Mouse (Mus musculus) brain, adult 2 months (tissue): ENCODE measurements around the gene Bbs9.
"Not testable (repeated sequence)": the region's sequence is repeated elsewhere in the genome, so short reads cannot be mapped to it uniquely, and the experiment has no call there.

Source experiments
- DNase-seq: peaks from one replicate; pipeline ENCODE4 v3.0.0; 2011; ENCODE audit warnings: low read depth, low spot score

The Bbs9 gene

DNA sequence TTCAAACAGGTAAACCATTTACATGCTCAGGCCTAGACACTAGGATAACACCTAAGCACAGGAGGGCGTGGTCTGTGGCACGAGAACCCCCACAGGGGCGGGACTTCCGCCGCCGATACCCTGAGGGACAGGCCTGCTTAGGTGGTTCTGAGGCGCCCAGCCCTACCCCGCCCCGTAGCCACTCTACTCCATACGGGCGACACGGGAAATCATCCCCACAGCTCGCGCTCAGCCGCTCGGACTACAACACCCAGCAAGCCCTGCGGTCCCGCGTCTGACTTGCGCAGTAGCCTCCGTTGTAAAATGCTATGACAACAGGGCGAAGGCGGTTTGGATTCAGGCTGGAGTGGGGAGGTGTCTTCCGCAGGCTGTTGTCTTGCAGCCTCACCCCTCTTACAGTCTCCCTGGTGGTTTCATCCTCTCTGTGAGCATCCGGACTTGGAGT, at the start of gene Bbs9:
Gene Bbs9 (plus strand): TSS at position 292 of the 445 bp plus-strand sequence.
- DNase-seq: peak; percentile 99

DNA sequence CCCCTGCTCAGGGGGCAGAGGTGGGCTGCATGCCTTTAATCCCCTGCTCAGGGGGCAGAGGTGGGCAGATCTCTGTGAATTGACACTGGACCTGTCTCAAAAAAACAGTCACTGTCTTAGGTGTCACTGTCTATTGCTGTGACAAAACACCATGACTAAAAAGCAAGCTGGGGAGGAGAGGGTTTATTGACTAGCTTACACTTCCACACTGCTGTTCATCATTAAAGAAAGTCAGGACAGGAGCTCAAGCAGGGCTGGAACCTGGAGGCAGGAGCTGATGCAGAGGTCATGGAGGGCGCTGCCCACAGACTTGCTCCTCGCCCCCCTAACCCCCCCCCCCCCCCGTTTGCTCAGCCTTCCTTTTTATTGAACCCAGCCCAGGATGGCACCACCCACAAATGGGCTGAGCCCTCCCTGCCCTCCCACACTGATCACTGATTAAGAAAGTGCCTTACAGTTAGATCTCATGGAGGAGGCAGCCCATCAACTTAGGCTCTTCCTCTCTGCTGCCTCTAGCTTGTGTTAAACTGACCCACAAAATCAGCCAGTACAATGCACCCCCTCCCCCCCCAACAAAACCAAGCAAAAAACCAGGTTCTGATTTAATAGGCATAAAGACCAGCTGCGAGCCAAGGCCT, 47.4 kb upstream of the Bbs9 start:
- DNase-seq: no peak

DNA sequence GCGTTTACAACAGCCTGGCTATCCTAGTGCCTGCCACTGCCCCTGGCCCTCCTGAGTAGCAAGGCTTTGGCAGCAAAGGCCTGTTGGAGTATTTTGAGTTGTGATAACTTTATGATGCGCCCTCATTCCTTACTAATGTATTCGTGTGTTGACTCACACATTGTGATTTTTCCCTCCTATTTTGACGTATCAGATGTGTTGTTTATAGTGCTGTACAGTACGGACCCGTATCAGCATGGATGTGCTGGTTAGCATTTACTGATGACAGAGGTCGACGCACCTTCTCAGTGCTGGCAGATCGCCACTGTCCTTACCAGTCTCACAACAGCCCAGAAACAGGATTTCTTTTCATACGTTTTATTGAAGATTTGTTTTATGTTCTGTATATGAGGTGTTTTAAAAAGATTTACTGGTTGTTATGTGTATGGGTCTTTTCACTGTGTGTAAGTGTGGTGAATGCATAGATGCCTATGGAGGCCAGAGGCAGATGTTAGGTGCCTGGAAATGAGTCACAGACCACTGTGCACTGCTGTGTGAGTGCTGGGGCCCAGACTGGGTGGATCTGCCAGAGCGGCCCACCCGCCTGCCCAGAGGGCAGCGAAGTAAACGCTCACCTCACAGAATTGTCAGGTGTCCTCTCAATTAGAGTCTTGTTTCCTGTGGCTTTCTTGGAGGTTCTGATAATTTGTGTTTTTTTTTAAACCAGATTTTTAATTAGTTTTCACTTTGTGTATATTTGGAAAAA, 46.7 kb upstream of the Bbs9 start:
- DNase-seq: no peak

DNA sequence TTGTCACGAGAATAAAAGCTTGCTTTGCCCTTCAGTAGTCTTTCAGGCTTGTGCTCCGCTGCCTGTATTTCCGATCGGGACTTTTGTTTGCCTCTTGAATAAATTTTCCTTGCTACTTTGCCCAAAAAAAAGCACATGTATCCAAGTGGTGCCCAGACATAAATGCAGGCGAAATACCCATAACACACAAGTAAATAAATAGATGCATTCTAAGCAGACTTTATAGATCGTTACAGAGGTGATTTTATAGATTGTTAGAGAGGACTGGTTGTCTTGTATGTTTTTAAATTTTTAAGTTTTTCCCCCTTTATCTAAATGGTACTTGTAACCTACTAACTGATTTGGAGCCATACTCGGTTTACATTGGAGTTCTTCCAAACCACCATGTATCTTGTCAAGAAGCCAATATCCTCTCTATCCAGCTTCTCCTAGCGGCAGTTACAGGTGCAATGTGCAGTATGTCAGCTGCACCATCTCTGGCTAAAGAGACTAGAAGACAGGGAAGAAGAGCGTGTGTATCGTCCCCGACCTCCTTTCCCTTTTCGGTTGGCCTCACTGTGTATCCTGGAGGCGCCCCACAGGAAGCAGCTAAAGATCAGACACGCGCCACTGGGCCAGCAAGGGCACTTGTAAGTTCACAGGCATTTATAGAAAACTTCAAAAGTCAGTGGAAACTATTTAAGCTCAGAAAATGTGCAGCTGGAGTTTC, 45.8 kb upstream of the Bbs9 start:
- DNase-seq: peak; percentile 72

DNA sequence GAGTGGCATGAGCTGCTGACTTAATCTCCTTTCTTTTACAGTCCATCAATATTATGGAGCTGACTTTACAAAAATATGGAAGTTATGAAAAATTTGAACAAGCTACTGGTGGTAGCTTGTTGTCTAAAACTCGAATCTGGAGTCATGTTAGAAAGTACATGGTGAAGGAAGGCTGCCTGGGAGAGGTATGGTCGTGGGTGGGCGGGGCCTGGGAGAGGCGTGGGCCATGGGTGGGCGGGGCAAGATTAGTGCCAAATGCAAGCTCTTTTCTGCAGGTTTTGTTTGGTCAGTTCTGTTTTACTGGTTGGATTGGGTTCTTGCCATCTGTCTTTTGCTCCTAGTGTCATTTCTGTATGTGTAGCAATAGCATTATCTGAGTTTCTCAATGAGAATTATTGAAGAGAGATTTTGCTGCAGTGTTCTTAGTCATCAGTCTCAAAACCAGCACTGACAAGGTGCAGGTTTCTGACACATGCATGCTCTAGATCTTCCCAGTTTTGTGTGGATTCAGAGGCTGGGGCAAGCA, 45.1 kb upstream of the Bbs9 start:
- DNase-seq: no peak

DNA sequence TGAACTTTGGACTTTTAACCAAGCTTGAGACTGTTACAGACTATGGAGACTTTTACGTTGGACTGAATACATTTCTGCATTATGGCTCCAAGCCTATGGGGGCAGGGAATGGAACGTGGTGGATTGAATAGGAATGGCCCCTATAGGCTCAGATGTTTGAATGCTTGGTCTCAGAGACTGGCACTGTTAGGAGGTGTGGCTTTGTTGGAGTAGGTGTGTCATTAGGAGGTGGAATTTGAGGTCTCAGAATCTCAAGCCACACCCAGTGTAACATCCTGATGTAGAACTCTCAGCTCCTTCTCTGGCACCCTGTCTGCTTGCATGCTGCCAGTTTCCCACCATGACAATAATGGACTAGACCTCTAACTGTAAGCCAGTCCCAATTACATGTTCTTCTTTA, 42.3 kb upstream of the Bbs9 start:
- no peak for DNase-seq

DNA sequence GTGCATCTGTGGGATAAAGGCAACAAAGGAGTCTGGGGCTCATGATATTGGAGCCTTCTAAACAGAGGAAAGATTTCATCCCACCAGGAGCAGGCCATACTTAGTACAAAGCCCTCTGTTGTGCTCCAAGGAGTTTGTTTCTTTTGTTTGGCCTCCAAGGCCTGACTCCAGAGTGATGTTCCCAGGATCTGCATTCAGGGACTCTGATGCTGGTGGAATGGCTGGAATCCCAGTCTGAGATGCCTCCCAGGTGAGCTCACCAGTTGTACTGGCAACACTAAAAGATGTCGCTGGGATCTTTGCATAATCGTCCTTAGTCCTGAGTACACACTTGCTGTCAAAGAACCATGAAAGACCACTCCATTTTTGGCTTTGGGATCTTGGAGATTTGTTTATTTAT, 41.4 kb upstream of the Bbs9 start:
- DNase-seq: no peak

DNA sequence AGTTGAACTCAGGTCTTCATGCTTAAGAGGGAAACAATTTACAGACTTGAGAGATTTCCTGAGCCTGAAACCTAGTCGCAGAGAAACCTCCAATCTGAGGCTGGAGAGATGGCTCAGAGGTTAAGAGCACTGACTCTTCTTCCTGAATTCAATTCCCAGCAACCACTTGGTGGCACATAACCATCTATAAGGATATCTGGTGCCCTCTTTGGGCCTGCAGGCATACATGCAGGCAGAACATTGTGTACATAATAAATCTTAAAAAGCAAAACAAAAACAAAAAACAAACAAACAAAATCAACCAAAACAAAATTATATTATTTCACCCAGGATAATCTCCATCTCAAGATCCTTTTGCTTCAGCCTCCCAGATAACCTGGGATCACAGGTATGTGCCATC, 36.7 kb upstream of the Bbs9 start:
- no peak for DNase-seq

DNA sequence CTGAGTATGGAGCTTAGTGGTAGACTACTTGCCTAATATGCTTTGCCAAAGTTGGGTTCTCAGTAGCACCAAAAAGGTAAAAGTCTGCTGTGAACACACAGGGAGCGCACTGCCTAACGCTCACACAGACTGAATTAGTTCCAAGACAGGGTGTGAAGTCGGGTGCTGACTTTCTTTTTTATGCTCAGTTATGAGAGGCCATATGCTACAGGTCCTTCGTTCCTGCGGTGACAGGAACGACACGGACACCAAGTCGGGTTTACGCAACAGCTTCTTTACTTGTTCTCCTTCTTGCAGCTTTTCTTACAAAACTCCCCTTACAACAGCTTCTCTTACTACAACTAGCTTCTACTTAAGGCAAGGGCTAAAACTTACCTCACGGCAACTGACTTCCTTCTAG, 32.4 kb upstream of the Bbs9 start:
- DNase-seq: no peak

DNA sequence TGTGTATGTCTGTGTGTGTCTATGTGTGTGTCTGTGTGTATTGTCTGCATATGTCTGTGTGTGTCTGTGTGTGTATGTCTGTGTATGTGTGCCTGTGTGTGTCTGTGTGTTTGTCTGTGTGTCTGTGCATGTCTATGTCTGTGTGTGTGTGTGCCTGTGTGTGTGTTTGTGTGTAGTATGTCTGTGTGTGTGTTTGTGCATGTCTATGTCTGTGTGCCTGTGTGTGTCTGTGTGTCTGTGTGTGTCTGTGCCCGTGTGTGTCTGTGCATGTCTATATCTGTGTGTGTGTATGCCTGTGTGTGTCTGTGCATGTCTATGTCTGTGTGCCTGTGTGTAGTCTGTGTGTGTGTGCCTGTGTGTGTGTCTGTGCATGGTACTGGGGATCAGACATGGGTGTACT, 30.4 kb upstream of the Bbs9 start:
- DNase-seq: no peak

DNA sequence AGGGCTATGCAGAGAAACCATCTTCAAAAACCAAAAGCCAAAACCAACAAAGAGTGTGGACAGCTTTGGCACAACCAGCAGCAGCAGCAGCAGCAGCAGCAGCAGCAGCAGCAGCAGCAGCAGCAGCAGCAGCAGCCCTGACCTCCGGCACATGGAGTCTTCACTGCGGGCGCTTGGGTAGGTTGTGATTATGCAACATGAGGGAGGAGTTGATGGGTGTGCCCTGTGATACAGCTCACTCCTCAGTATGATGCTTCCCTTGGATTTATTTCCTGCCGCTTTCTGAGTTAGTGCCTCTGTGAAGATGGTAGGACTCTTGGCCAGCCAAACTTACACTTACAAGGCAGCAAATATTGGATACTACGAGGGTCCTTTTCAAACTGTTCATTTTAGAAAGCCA, 28.3 kb upstream of the Bbs9 start:
- DNase-seq: peak; percentile 43

DNA sequence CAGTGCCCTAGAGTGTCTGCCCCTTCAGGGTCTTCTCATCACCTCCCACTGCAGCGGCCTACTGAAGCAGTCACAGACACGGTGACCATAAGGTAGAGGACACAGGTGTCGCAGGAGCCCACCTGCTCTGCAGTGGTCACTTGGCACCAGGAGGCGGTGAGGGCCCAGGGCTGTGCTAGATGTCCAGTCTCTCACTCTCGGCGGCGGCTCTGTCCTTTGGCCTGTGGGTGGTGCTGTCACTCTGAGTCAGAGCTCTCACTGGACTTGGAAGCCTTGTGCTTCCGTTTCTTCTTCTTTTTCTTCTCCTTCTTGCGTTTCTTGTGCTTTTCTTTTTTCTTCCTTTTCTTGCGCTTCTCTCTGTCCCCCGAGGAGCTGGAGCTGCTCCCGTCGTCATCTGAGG, 27.1 kb upstream of the Bbs9 start:
- no peak for DNase-seq

DNA sequence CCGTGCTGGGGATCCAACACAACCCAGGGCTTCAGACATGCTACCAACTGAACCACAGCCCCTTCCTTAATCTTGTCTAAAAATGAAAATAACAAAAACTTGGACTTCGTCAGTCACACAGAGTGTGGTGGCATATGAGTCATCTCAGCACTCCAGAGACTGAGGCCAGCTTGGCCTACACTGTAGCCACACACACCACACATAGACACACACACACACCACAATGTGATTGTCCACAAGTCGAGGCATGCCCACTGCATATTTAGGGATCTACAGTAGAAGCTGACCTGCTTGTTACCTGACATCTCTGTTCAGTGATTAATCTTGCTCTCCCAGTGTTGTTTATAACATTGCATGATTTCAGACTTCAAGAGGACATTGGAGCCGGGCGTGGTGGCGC, 26.3 kb upstream of the Bbs9 start:
- peak; percentile 49 for DNase-seq

DNA sequence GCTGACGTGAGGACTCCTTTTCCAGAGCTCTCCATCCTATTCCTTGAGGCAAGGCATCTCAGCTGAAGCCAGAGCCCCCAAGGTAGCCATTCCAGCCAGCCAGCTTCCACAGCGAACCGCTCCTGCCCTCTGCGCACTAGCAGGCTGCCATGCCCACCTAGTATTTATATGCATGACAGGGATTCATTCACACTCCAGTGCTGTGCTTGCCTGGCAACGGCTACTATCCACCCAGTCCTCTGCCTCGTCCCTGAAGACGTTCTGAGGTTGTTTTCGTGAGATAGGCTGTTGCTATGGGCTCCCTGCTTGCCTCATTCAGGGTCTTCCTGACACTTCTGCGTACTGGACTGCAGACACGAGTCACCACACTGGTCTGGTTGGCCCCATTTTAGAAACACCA, 22.8 kb upstream of the Bbs9 start:
- DNase-seq: no peak

DNA sequence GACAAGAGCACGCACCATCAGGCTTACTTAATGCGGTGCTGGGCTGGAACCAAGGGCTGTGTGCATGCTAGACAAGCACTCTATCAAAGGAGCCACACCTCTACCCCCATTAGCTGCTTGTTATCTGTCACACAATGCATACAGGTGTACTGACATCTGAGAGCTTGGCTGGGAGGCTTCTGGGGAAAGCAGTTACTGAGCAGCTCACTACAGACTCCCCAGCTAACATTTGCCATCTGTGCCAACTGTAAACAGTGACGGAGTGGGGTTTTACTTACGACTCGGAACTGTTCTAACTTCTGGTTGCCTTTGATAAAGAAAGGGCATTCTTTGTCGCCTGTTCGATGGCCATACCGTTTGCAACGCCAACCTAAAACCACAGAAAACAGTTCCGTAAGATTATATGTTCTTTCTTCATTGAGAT, 22.0 kb upstream of the Bbs9 start:
- DNase-seq: no peak

DNA sequence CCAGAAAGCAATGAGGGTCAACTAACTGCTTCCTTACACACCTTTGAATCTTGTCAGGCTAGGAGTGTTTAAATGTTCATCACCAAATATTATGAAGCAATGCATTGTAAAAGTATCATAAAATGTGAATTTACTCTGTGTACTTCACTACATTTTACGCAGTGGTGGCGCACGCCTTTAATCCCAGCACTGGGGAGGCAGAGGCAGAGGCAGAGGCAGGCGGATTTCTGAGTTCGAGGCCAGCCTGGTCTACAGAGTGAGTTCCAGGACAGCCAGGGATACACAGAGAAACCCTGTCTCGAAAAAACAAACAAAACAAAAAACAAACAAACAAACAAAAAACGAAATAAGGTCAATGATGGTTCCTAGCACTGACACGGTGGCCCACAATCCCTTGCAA, 21.5 kb upstream of the Bbs9 start, which contains the start of gene Gm17545:
Gene Gm17545 (plus strand): TSS at position 301 of the 400 bp plus-strand sequence.
- DNase-seq: not testable (repeated sequence)

DNA sequence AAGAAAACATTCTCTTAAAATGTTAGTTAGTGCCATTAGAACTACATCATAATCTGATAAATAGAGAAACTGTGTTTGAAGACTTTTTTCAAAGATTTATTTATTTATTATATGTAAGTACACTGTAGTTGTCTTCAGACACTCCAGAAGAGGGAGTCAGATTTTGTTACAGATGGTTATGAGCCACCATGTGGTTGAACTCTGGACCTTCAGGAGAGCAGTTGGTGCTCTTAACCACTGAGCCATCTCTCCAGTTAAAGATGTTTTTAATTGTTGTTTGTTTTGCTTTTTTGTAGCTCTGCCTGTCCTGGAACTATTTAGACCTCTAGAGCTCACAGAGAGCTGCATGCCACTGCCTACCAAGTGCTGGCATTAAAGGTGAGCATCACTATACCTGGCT, 20.5 kb upstream of the Bbs9 start:
- DNase-seq: no peak

DNA sequence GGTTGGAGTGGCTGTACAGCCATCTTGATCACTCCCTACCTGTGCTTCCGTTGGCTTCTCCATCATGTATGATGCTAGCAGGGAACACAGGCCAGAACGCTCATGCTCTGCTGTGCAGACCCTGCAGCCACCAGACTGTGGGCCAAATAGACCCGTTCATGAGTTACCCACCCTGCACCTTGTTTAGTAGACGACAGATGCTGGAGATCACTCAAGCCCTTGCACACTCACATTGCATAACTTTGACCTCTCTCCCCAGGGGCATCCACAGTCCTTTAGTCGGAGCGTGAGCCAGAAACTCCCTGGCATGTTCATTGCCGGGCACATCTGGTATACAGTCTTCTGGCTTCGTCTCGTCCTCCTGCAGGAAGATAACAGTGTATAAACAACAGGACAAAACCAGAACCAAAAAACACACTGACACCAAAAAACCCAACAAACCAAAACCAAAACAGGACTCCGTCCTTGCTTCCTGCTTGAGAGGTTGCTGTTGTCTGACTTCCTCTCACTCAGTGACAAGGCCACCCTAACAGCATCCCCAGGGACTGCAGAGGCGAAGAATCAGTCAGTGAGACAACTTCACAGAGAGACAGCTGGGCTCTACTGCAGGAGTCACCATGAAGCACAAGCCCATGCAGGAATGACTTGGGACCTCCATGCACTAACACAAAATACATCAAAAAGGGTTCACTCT, 18.2 kb upstream of the Bbs9 start:
- DNase-seq: no peak

DNA sequence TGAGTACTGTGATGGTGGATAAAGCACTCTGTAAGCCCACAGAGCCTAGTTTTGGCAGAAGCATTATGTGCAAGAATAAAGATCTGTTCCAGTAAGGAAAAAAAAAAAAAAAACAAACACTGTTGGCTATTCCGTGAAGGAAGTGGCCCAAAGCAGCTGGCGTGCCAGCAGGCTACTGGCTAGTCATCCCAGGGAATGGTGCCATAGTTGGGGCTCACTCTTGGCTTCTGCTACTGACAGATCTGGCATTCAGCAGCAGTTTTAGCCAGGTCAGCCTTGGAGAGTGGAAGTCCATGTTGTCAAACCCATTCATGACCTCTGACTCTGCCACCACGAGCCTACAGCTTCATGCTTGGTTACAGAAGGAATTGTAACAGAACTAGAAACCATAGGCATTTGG, 13.6 kb upstream of the Bbs9 start:
- peak; percentile 98 for DNase-seq

DNA sequence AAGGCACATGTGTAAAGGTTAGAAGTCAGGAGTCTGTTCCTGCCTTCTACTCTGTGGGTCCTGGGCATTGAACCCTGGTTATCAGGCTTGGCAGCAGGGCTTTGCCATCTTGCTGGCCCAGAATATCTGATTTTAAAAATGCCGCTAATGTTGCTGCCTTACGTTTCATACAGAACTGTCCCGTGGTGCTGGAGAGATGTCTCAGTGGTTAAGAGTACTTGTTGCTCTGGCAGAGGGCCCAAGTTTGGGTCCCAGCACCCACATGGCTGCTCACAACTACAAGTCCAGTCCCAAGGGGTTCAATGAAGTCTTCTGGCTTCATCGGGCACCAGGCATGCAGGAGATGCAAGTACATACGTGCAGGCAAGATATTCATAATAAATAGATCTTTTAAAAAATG, 9.3 kb upstream of the Bbs9 start:
- DNase-seq: no peak

DNA sequence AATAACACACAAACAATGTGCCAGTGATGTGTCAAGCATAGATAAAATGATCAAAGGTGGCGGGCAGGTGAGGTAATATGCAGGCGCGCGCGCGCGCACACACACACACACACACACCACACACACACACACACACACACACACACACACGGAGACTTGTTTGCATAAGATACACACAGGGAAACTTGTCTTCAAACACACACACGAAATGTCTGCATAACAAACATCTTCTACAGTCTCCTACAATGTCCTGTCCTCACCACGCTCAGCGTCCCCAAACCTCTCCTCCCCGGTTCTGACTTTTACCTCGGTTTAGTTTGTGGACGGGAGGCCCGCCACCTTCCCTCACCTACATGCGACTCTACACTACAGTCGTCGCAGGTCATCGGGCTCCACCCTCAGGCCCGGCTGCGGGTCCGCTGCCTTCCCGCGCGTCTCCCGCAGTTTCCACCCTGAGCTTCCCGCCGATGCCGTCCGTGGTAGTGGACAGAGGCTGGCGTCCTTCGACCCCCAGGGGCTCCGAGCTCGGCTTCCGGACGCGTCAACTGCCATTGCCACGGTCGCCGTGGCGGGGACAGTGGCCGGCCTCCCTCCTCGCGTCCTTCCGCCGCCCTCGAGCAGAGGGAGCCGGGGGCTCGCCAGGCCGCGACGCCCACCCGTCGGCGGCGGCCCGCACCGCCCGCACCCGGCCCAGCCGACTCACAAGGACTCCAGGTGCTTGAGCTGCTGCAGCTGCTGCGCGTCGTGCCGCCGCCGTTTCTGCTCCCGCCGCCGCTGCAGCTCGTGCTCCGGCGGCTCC, 7.9 kb upstream of the Bbs9 start:
- DNase-seq: peak; percentile 58
